Mouse (Mus musculus) liver, adult 2 months (tissue): ENCODE measurements around the gene Btbd2. TPM values are rescaled to one million over a fixed set of nuclear protein-coding genes. Genes with fewer than 3 reads are reported as not detected.
A peak's percentile ranks its signal among the peaks of the same experiment; 100 is the strongest.

Experiments used
- DNase-seq: peaks from one replicate; pipeline ENCODE4 v3.0.0-alpha.2; 2011; ENCODE audit warnings: low read depth, low spot score; ENCODE audit errors: extremely low read depth
- H3K27ac ChIP-seq: fragments of 200-500 bp; replicated peaks from 2 replicates; pipeline ENCODE4 v1.5.1; 2012; ENCODE audit warnings: low read depth, mild to moderate bottlenecking, control low read depth, inconsistent platforms, low read length; ENCODE audit not compliant: insufficient read depth
- H3K27me3 ChIP-seq: fragments of 200-500 bp; 2 replicates; pipeline ENCODE4 v1.6.1; 2012; ENCODE audit warnings: mild to moderate bottlenecking, moderate library complexity, low read length, inconsistent platforms; ENCODE audit not compliant: control insufficient read depth, insufficient read depth
- H3K36me3 ChIP-seq: fragments of 200-500 bp; 2 replicates; pipeline ENCODE4 v1.6.1; 2012; ENCODE audit warnings: low read length, inconsistent platforms; ENCODE audit not compliant: control insufficient read depth, insufficient read depth
- H3K4me1 ChIP-seq: fragments of 200-500 bp; 2 replicates; pipeline ENCODE4 v1.6.1; 2011; ENCODE audit warnings: low read length; ENCODE audit not compliant: control insufficient read depth, insufficient read depth
- H3K4me3 ChIP-seq: fragments of 200-500 bp; 2 replicates; pipeline ENCODE4 v1.5.1; 2011; ENCODE audit warnings: low read depth, mild to moderate bottlenecking, control low read depth, low read length, moderate library complexity; ENCODE audit not compliant: insufficient read depth
- H3K79me2 ChIP-seq: fragments of 200-500 bp; 2 replicates; pipeline ENCODE4 v1.6.1; 2012; ENCODE audit warnings: inconsistent platforms, mild to moderate bottlenecking, low read length, moderate library complexity; ENCODE audit not compliant: control insufficient read depth, insufficient read depth
- H3K9ac ChIP-seq: fragments of 200-500 bp; 2 replicates; pipeline ENCODE4 v1.6.1; 2012; ENCODE audit warnings: low read depth, mild to moderate bottlenecking, control low read depth, inconsistent platforms, low read length
- CTCF ChIP-seq: fragments of 200-500 bp; IDR thresholded peaks from 2 replicates; pipeline ENCODE4 v1.5.1; 2011; ENCODE audit warnings: low read depth, low read length, control low read depth
- POLR2A ChIP-seq: fragments of 200-500 bp; IDR thresholded peaks from 2 replicates; pipeline ENCODE4 v1.6.1; 2011; ENCODE audit warnings: low read length, control low read depth; ENCODE audit not compliant: insufficient read depth; ENCODE audit errors: extremely low read depth
- whole genome bisulfite sequencing: fragments of 180-500 bp; shearing (Covaris S2); methylation state at CpG from one replicate; pipeline ENCODE4 v1.1.7; 2018; 5-methylcytosine and 5-hydroxymethylcytosine counted together
- polyA plus RNA-seq: library from polyadenylated mRNA; depleted of rRNA; stranded (reverse); fragments of >200 nt; gene quantifications from 2 replicates; pipeline ENCODE4 v1.2.3, GENCODE M21; 2012
- total RNA-seq: library from RNA; depleted of rRNA; stranded (reverse); fragments of >200 nt; gene quantifications from 2 replicates; pipeline ENCODE4 v1.2.3, GENCODE M21; 2014

Btbd2 gene
- total and polyA plus RNA-seq, 2 experiments = 16.2 to 36.1 TPM

DNA sequence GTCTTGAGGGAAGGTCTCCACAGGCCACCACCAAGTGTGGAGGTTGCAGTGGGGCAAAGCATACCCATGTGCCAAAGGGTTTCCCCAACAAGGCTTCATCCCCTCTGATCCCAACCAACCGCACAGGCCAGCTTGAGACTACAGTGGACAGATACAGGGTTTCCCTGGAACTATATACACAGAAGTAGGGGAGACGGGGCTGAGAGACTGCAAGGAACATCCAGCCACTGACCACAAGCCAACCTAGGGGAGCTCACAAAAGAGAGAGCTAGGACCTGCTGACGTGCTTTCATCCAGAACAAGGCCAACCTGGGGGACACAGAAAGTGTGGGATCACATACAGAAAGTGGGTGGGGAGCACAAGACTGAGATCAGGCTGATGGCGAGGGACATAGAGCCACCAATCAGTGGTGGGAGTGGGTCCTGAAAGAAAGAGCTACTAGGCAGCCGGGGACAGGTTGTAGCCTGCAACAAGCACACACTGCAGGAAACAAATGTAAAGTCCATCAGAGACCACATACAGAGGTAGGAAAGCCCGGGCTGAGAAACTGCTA, 18.1 kb upstream of the Btbd2 start:
- TF ChIP-seq CTCF (no peak), POLR2A (no peak)
- Histone ChIP-seq H3K27me3 (no peaks in the 10 kb centered on the region), H3K27ac (peak overlapping the region; percentile 85), H3K9ac (peak overlapping the region; percentile 99), H3K36me3 (peaks cover 12% of the 10 kb centered on the region), H3K79me2 (peaks cover 39% of the 10 kb centered on the region), H3K4me1 (peaks cover 63% of the 10 kb centered on the region), H3K4me3 (peak overlapping the region; percentile 93)
- DNase-seq = no peak
- 0% methylated on average over 6 of the region's 6 CpGs for WGBS

- peaks cover 39% of the 10 kb centered on the region for H3K79me2 ChIP-seq
- H3K4me1 ChIP-seq = peaks cover 60% of the 10 kb centered on the region
- H3K27me3 ChIP-seq = no peaks in the 10 kb centered on the region
- peak overlapping the region; percentile 85 for H3K27ac ChIP-seq
- peaks cover 19% of the 10 kb centered on the region for H3K36me3 ChIP-seq
- H3K4me3 ChIP-seq = peak overlapping the region; percentile 93
- WGBS = 7% methylated on average over 5 of the region's 5 CpGs
- no peak for TF ChIP-seq POLR2A
- no peak for TF ChIP-seq CTCF
- peak; percentile 88 for DNase-seq
- peak overlapping the region; percentile 99 for H3K9ac ChIP-seq
These were observed 17.4 kb upstream of the Btbd2 start for GRCm38 (mm10) chr10:80674161-80674711.

DNA sequence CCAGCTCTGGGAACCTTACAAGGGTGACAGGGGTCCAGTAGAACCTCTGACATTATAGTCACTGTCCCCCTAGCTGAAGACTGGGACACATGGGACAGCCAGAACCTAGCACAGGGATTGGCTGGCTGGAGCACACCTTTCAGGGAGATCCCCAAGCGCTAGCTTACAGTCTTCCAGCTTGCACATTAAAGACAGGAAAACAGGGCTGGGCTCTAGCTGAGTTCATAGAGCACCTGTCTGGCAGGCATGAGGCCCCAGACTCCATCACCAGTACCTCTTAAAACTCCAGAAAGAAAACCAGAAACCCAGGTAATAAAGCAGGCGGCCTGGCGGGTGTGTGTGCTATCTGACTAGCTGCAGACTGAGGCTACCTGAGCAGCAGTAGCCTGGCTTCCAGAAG, 16.8 kb upstream of the Btbd2 start:
- Histone ChIP-seq H3K27me3 (no peaks in the 10 kb centered on the region), H3K4me1 (peaks cover 61% of the 10 kb centered on the region), H3K79me2 (peaks cover 39% of the 10 kb centered on the region), H3K36me3 (peaks cover 25% of the 10 kb centered on the region), H3K9ac (peak overlapping the region; percentile 99), H3K27ac (peak overlapping the region; percentile 85), H3K4me3 (peak overlapping the region; percentile 93)
- DNase-seq = no peak
- TF ChIP-seq POLR2A = no peak
- no peak for TF ChIP-seq CTCF
- 81% methylated on average over 3 of the region's 3 CpGs for WGBS

GRCm38 (mm10) chr10:80671936-80672690, 15.2 kb upstream of the Btbd2 start:
- peak overlapping the region; percentile 40 for H3K27ac ChIP-seq
- H3K4me1 ChIP-seq = peaks cover 58% of the 10 kb centered on the region
- H3K79me2 ChIP-seq = peaks cover 39% of the 10 kb centered on the region
- peak overlapping the region; percentile 26 for H3K9ac ChIP-seq
- TF ChIP-seq POLR2A (no peak), CTCF (no peak)
- peaks cover 37% of the 10 kb centered on the region for H3K36me3 ChIP-seq
- H3K4me3 ChIP-seq = no peak overlapping the region
- peak; percentile 86 for DNase-seq
- 64% methylated on average over 11 of the region's 11 CpGs for WGBS
- H3K27me3 ChIP-seq = no peaks in the 10 kb centered on the region

DNA sequence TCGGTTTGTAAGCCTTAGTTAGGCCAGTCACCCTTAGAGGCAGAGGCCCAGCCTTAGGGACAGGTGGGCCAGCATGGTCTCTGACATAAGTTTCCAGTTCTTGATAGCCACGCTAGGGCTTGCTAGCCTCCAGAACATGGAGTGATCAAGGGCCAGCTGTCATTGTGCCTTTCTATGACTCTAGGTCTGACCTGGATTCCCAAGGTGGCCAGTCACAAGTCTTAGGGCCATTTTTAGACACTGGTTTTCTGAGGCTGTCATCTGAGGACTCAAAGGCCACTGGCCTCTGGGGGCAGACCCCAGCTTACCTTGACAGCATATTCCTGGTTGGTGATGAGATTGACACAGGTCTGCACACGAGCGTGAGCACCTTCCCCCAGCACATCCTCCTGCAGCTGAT, 14.4 kb upstream of the Btbd2 start:
- Histone ChIP-seq H3K4me3 (no peak overlapping the region), H3K9ac (peak overlapping the region; percentile 8; the same call in 1 of the 2 replicates), H3K4me1 (peaks cover 64% of the 10 kb centered on the region), H3K27me3 (no peaks in the 10 kb centered on the region), H3K79me2 (peaks cover 39% of the 10 kb centered on the region), H3K27ac (no peak overlapping the region), H3K36me3 (peaks cover 42% of the 10 kb centered on the region)
- WGBS = 83% methylated on average over 4 of the region's 4 CpGs
- TF ChIP-seq CTCF = no peak
- TF ChIP-seq POLR2A = no peak
- DNase-seq = no peak
